Mouse (Mus musculus) frontal cortex, postnatal 10 days (tissue): Measurements from ENCODE around the gene Mbtps1.
A peak's percentile ranks its signal among the peaks of the same experiment; 100 is the strongest.

Source experiments
- DNase-seq, 2 experiments: peaks; one replicate each; pipeline ENCODE4 v3.0.0; 2022; ENCODE audit warnings: low spot score in 2 of 2, mixed read lengths in 1 of 2

The Mbtps1 gene

GRCm38 (mm10) chr8:119558603-119559401, at the start of gene Mbtps1:
TSS of gene Mbtps1 (minus strand) at chr8:119558735.
- peak; percentile 96 to 98 for DNase-seq

- no peak for DNase-seq
These were observed 47.7 kb upstream of the Mbtps1 start for GRCm38 (mm10) chr8:119606224-119606623.

GRCm38 (mm10) chr8:119604996-119605395, 46.5 kb upstream of the Mbtps1 start, which contains the start of gene Taf1c:
TSS of gene Taf1c (minus strand) at chr8:119605222.
- DNase-seq, result peak; percentile 83 to 88

GRCm38 (mm10) chr8:119604398-119604803, 45.9 kb upstream of the Mbtps1 start:
- DNase-seq, result no peak

GRCm38 (mm10) chr8:119603771-119604170, 45.2 kb upstream of the Mbtps1 start:
- no peak for DNase-seq

GRCm38 (mm10) chr8:119591456-119591855, 32.9 kb upstream of the Mbtps1 start:
- no peak for DNase-seq

GRCm38 (mm10) chr8:119590348-119590747, 31.8 kb upstream of the Mbtps1 start:
- DNase-seq, result no peak

GRCm38 (mm10) chr8:119588844-119589243, 30.3 kb upstream of the Mbtps1 start:
- no peak for DNase-seq

- DNase-seq, result no peak
These were observed 29.8 kb upstream of the Mbtps1 start for GRCm38 (mm10) chr8:119588321-119588720.

- DNase-seq, result no peak
These were observed 27.4 kb upstream of the Mbtps1 start for GRCm38 (mm10) chr8:119585901-119586300.

- no peak for DNase-seq
These were observed 22.1 kb upstream of the Mbtps1 start for GRCm38 (mm10) chr8:119580441-119581161.

- no peak for DNase-seq
These were observed 20.6 kb upstream of the Mbtps1 start for GRCm38 (mm10) chr8:119579096-119579495.

- DNase-seq, result no peak
These were observed 16.8 kb upstream of the Mbtps1 start for GRCm38 (mm10) chr8:119575366-119575726.

- DNase-seq, result peak; percentile 87 to 94
These were observed 16.2 kb upstream of the Mbtps1 start, which contains the start of the genes Hsdl1 and Dnaaf1 for GRCm38 (mm10) chr8:119574437-119575365. TSS of gene Hsdl1 (minus strand) at chr8:119575183. TSS of gene Dnaaf1 (plus strand) at chr8:119575235.

GRCm38 (mm10) chr8:119572411-119572810, 13.9 kb upstream of the Mbtps1 start:
- DNase-seq, result no peak

- DNase-seq, result no peak
These were observed 12.6 kb upstream of the Mbtps1 start for GRCm38 (mm10) chr8:119571135-119571534.

- DNase-seq, result no peak
These were observed 11.3 kb upstream of the Mbtps1 start for GRCm38 (mm10) chr8:119569881-119570280.

GRCm38 (mm10) chr8:119568951-119569350, 10.4 kb upstream of the Mbtps1 start:
- no peak for DNase-seq

- DNase-seq, result no peak
These were observed 9.7 kb upstream of the Mbtps1 start for GRCm38 (mm10) chr8:119568251-119568650.

GRCm38 (mm10) chr8:119566367-119566766, 7.8 kb upstream of the Mbtps1 start:
- no peak for DNase-seq

- DNase-seq, result no peak
These were observed 5.3 kb upstream of the Mbtps1 start for GRCm38 (mm10) chr8:119563849-119564251.

GRCm38 (mm10) chr8:119559402-119559720, 826 bp upstream of the Mbtps1 start:
- no peak for DNase-seq
